19 mouse cellular contexts compared by ENCODE assay signal in genomic region chr8:89721684-89722305, GRCm38 (mm10).
"Had no signal": no experiment of that assay in that cellular context is flagged by ENCODE, and none has a peak within 500 bp of the region (broad histone marks: within the 10 kb centered on the region; RNA-seq: fewer than 3 reads in every experiment).

No protein-coding gene starts in this region.

- ATAC-seq: midbrain, embryonic 16.5 days had no signal

- H3K4me1 ChIP-seq: midbrain, embryonic 10.5 days; midbrain, embryonic 12.5 days; neural tube, embryonic 13.5 days; neural tube, embryonic 15.5 days had no signal

- H3K27me3 ChIP-seq: midbrain, embryonic 12.5 days; neural tube, embryonic 13.5 days; neural tube, embryonic 15.5 days had no signal

- H3K4me2 ChIP-seq: lung, embryonic 14.5 days; midbrain, embryonic 12.5 days; neural tube, embryonic 13.5 days; neural tube, embryonic 15.5 days had no signal

- H3K36me3 ChIP-seq: midbrain, embryonic 10.5 days; midbrain, embryonic 12.5 days; neural tube, embryonic 13.5 days; neural tube, embryonic 15.5 days had no signal

- H3K9me3 ChIP-seq: midbrain, embryonic 10.5 days; midbrain, embryonic 12.5 days; neural tube, embryonic 13.5 days; neural tube, embryonic 15.5 days had no signal

- H3K27ac ChIP-seq: midbrain, embryonic 10.5 days; midbrain, embryonic 12.5 days; neural tube, embryonic 13.5 days; neural tube, embryonic 15.5 days had no signal

- H3K9ac ChIP-seq: lung, embryonic 14.5 days; midbrain, embryonic 12.5 days; neural tube, embryonic 13.5 days; neural tube, embryonic 15.5 days had no signal

- H3K4me3 ChIP-seq: midbrain, embryonic 10.5 days; midbrain, embryonic 12.5 days; myocyte; neural tube, embryonic 13.5 days; neural tube, embryonic 15.5 days had no signal

- DNase-seq: lung, adult 18-20 months; lung, embryonic 14.5 days; lung, postnatal 10 days; lung, postnatal 4 days; midbrain, embryonic 14.5 days; retina, postnatal 1 day; right cerebral cortex, adult 18-20 months; right cerebral cortex, postnatal 25 days; right cerebral cortex, postnatal 4 days; spleen, adult 18-20 months; thymus, adult 18-20 months; thymus, postnatal 14 days; thymus, postnatal 36 days had no signal
